Mouse (Mus musculus): ENCODE measurements around the gene Rnaseh2c.

Rnaseh2c gene

GRCm38 (mm10) chr19:5636036-5636570 lies 34.4 kb downstream of the Rnaseh2c start:
- DNase-seq (ENCODE audit: low spot score): no peak

- peak; percentile 48 for DNase-seq (ENCODE audit: low spot score)
These were observed 34.9 kb downstream of the Rnaseh2c start for GRCm38 (mm10) chr19:5636571-5637041.

DNA sequence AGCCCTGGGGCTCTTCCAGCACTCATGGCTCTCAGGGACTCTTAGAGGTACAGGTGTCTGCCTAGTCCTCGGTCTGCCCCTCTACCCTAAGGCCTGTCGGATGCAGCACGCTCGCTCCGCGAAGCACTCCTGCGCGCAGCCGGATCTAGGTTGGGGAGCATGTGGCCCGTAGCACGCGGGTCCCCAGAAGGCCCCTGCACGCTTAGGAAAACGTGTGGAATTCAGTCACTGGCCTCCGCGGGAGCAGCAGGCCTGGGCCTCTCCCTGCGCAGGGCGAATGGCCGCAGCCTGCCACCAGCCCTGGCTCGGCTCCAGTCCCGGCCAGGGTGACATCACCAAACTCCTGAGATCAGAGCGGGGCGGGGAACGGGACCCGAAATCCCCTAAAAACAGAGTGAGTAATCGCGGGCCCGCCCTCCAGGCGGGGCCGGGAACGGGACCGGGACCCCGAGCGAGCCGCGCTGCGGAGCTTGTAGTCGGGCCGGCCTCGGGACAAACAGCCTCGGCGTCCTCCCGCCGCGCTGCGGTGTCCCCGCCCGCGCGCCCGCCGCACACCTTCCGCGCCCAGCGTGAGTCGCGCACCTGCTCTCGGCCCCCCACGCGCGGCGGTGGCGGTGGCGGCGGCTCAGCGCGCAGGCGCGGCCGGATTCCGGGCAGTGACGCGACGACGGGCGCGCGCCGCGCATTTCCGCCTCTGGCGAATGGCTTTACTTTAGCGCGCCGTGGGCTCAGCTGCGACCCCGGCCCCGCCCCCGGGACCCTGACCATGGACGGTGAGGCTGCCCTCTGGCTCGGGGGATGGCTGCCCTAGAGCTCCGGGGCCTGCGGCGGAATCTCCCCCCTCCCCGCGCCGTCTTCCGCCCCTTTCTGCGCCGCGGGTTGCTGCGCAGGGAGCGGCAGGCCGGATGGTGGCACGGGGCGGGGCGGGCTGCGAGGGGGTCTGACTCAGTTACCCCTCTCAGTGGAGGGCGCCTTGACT lies 35.7 kb downstream of the Rnaseh2c start, which contains the start of gene Rela:
TSS of gene Rela (plus strand) at position 415 of the 979 bp plus-strand sequence.
- peak; percentile 83 for DNase-seq (ENCODE audit: low spot score)

DNA sequence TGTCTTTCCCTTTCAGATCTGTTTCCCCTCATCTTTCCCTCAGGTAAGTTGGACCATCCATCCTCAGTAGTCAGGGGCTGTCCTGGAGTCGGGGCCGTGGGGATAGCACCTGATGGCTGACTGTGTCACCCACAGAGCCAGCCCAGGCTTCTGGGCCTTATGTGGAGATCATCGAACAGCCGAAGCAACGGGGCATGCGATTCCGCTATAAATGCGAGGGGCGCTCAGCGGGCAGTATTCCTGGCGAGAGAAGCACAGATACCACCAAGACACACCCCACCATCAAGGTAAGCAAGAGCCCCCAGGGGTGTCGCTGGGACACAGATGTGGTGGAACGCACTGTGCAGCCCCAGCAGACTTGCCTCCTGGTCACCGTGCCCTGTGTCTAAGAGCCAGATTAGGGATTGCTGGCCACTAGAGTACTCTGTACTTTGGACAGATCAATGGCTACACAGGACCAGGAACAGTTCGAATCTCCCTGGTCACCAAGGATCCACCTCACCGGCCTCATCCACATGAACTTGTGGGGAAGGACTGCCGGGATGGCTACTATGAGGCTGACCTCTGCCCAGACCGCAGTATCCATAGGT lies 36.8 kb downstream of the Rnaseh2c start:
- no peak for DNase-seq (ENCODE audit: low spot score)

DNA sequence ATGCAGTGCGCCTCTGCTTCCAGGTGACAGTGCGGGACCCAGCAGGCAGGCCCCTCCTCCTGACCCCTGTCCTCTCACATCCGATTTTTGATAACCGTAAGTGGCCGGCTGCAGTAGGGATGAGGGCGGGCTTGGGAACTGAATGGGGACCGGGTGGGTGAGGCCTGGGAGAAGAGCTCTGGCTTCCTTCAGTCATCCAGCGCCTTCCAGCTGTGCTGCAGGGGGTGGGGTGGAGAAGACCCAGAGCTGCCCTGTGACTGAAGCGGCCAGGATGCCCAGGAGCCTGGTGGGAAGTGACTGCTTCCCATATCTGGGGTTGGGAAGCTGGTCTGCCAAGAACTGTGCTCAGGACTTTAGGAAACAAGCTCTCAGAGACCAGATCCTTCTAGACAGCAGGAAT lies 38.7 kb downstream of the Rnaseh2c start:
- no peak for DNase-seq (ENCODE audit: low spot score)

DNA sequence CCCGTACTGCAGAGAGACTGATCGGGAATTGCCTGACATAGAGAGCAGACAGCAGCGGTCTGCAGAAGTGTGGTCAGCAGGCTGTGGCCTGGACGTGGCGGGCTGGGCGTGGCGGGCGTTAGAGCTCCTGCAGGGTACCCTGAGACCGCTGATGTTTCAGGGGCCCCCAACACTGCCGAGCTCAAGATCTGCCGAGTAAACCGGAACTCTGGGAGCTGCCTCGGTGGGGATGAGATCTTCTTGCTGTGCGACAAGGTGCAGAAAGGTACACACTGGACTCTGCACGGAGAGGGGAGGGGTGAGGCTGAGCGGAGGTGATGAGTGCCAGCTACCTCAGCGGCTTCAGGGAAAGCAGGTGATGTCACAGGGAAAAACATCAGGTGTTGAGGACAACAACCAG lies 39.3 kb downstream of the Rnaseh2c start:
- DNase-seq (ENCODE audit: low spot score): no peak

GRCm38 (mm10) chr19:5641641-5642040 lies 40.0 kb downstream of the Rnaseh2c start:
- DNase-seq (ENCODE audit: low spot score): no peak

GRCm38 (mm10) chr19:5645280-5645679 lies 43.6 kb downstream of the Rnaseh2c start:
- no peak for DNase-seq (ENCODE audit: low spot score)

- no peak for DNase-seq (ENCODE audit: low spot score)
These were observed 45.2 kb downstream of the Rnaseh2c start for GRCm38 (mm10) chr19:5646731-5647330.

DNA sequence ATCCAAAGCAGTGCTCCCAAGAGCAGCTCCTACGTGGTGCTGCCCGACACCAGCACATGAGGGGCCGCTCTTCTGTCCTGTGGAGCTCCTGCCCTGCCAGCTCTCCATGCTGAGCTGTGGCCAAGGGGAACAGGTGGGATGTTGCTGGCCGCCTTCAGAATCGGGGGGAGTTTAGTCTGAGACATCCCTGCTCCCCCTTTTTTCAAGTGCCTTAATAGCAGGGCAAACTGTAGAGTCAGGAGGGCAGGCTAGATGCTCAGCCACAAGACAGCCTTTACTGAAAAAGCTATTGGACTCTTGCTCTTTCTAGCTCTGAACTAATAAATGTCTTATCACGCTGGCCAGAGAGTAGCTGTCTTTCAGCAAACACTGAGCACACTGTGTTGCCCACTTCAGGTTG lies 46.1 kb downstream of the Rnaseh2c start:
- DNase-seq (ENCODE audit: low spot score): no peak

DNA sequence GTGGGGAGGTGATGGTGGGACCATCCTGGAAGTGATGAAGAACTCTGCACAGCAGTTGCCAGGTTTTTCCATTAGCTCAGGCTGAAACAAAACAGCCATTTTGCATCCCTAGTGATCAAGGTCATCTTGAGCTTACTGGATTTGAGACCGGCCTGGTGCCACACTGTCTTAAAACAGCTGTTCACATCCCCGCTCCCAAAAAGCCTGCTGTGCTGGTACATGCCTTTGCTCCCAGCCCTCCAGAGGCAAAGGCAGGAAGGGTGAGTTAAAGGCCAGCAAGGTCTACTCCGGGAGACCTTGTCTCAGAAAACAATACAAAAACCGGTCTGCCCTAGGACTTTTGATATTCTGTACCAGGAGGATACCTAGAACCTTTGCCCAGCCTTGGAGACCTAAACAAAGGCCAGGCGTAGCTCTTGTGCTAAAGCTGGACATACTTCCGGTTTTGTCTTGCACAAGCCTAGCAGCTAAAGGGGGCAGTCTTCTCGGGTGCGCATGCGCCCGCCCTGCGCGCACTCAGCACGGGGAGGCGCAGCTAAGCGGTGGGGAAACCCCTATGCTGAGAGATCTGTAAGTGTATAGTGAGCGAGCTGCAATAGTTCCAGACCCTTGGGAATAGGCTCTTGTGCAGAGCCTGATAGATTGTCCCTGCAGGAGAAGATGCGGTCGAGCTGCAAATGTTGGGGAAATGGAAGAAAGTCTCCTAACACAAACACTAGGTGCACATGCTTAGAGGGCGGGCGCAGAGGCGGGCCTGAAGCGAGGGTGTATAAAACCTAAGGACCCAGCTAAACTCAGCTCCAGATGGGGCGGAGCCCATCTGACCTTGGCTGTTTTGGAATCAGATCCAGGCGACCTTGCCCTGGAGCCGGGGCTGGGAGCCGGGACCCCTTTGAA lies 47.0 kb downstream of the Rnaseh2c start:
- DNase-seq (ENCODE audit: low spot score): peak; percentile 67

- no peak for DNase-seq (ENCODE audit: low spot score)
These were observed 47.6 kb downstream of the Rnaseh2c start for GRCm38 (mm10) chr19:5649298-5649741.

DNA sequence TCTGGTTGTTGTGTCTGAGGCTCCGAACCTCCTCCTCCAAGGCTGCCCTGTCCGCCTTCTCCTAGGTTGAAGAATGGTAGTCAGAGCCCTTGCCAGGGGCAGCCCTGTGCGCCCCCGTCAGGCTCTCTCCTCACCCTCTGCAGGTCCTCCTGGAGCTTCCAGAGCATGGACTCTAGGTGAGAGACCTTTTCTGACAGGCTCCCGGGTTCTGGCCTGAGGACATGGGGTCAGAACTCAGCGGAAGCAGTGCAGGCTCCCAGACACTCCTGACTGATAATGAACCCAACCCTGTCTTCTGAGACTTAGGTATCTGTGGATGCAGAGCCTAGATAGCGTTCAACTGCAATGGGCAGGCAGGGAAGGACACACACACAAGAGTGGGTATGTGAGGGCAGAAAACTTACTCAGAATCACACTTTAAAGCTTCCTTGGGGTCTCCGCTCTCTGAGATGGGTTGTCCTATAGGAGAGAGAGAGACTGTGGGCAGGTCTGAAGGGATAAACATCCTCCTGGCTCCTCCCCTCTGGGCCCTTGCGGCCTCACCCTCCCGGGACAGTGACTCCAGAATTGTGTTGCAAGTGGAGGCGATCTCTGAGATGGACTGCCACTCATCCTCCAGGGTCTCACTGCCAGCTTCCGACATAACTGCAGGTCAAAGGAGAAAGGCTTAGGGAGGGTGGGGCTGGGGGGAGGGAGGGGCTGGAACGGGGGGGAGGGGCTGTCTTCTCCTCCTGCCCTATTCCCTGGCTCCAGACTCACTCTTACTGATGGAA lies 50.0 kb downstream of the Rnaseh2c start:
- no peak for DNase-seq (ENCODE audit: low spot score)

DNA sequence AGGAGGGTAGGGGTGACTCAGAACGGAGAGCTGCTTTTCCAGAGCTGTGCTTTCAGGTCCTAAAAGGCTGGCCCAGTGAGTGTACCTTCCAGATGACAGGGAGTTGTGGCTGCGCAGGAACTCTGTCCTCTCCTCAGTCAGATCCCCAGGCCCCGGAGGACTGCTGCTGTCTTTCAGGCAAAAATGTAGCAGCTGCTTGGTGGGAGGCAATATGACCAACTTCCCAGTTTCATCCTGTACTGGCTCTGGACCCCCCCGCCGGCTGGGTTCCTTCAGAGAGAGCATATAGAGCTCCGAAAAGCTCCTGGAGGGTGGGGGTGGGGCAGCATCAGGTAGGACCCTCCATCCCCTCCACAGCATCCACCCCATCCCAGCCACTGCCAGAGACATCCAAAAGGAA lies 50.9 kb downstream of the Rnaseh2c start:
- no peak for DNase-seq (ENCODE audit: low spot score)

DNA sequence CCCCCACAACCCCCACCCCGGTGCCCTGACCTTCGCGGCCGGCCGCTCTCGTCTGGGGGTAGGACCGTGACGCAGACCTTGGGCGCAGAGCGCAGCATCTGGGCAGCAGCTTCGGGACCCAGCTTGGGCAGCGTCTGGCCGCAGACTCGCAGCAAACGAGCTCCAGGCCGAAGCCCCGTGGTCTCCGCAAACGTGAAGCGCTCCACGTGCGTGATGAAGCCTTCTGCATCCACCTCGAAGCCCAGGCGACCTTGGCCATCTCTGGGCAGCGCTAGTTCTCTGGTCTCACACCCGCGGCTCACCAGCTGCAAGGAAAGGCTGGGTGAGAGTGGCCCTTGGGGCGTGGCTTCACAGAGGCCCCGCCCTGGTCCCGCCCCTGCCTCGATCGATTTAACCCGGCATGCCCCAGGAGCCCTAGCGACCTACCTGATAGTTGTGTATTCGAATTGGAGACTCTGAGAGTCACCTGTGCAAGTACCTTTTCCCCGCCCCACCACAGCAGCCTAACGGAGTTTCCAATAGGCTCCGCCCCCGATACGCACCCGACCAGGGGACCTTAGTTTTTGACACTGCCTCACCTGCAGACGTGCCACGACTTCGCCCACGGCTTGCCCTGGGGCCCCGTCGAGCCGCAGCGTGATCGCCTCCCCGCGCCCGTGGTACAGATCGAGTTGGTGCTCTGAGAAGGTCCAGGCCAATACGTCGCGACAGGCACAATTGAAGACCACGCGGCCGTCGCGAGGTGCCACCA lies 52.5 kb downstream of the Rnaseh2c start:
- no peak for DNase-seq (ENCODE audit: low spot score)

GRCm38 (mm10) chr19:5654720-5655298 lies 53.1 kb downstream of the Rnaseh2c start:
- no peak for DNase-seq (ENCODE audit: low spot score)
